Mouse (Mus musculus): ENCODE measurements around the gene Cyp1b1. TPM values are rescaled to one million over a fixed set of nuclear protein-coding genes. Genes with fewer than 3 reads are reported as not detected.

The Cyp1b1 gene
- polyA plus RNA-seq, 1 experiment from 2014 or later = 3.8 TPM

GRCm38 (mm10) chr17:79713643-79714367 is 1.1 kb downstream of the Cyp1b1 start:
- Histone ChIP-seq H3K27ac (no peak overlapping the region), H3K4me2 (peak overlapping the region; percentile 93), H3K9me3 (peaks cover 2% of the 10 kb centered on the region; the same call in 1 of the 2 replicates), H3K36me3 (no peaks in the 10 kb centered on the region), H3K4me1 (replicated peaks) (peaks cover 38% of the 10 kb centered on the region), H3K27me3 (peaks cover 57% of the 10 kb centered on the region), H3K4me3 (replicated peaks) (peak overlapping the region; percentile 46), H3K9ac (replicated peaks) (peak overlapping the region; percentile 50; the same call in 1 of the 2 replicates)
- no peak; the same call in 1 of the 2 replicates for ATAC-seq (ENCODE audit: insufficient number of reproducible peaks, insufficient read depth, low FRiP score, low TSS enrichment, low read depth)
- WGBS = under 1% methylated on average over 63 of the region's 63 CpGs

DNA sequence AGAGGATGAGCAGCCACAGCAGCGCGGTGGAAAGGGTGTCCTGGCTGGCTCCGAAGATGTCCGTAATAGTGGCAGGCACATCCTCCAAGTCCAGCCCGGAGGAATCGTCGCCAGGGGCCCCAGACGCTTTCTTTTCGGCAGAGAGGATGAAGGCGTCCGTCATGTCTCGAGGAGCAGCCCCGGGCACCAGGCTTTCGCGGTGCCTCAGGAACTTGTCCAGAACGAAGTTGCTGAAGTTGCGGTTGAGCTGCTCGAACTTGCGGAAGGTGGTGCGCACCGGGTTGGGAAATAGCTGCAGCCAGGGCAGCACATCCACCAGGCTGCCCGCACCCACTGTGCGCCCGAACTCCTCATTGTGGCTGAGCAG is 1.6 kb downstream of the Cyp1b1 start:
- Histone ChIP-seq H3K27ac (no peak overlapping the region), H3K36me3 (no peaks in the 10 kb centered on the region), H3K9me3 (peaks cover 2% of the 10 kb centered on the region; the same call in 1 of the 2 replicates), H3K4me2 (peak overlapping the region; percentile 93), H3K4me3 (replicated peaks) (peak overlapping the region; percentile 46), H3K9ac (replicated peaks) (no peak overlapping the region), H3K4me1 (replicated peaks) (peaks cover 39% of the 10 kb centered on the region), H3K27me3 (peaks cover 57% of the 10 kb centered on the region)
- ATAC-seq (ENCODE audit: insufficient number of reproducible peaks, insufficient read depth, low FRiP score, low TSS enrichment, low read depth) = no peak
- WGBS = 2% methylated on average over 24 of the region's 24 CpGs

- ATAC-seq (ENCODE audit: insufficient number of reproducible peaks, insufficient read depth, low FRiP score, low TSS enrichment, low read depth) = no peak
- Histone ChIP-seq H3K4me2 (peak overlapping the region; percentile 21), H3K4me1 (replicated peaks) (peaks cover 42% of the 10 kb centered on the region), H3K27me3 (peaks cover 61% of the 10 kb centered on the region), H3K4me3 (replicated peaks) (peak overlapping the region; percentile 13), H3K36me3 (no peaks in the 10 kb centered on the region), H3K27ac (no peak overlapping the region), H3K9me3 (peaks cover 2% of the 10 kb centered on the region; the same call in 1 of the 2 replicates), H3K9ac (replicated peaks) (no peak overlapping the region)
- 1% methylated on average over 9 of the region's 9 CpGs for WGBS
These were observed 2.3 kb downstream of the Cyp1b1 start for GRCm38 (mm10) chr17:79712536-79712935.

- Histone ChIP-seq H3K4me1 (replicated peaks) (peaks cover 42% of the 10 kb centered on the region), H3K27me3 (peaks cover 55% of the 10 kb centered on the region), H3K36me3 (no peaks in the 10 kb centered on the region), H3K4me3 (replicated peaks) (no peak overlapping the region), H3K9ac (replicated peaks) (no peak overlapping the region), H3K4me2 (peak overlapping the region; percentile 21; the same call in 1 of the 2 replicates), H3K27ac (no peak overlapping the region), H3K9me3 (peaks cover 2% of the 10 kb centered on the region; the same call in 1 of the 2 replicates)
- ATAC-seq (ENCODE audit: insufficient number of reproducible peaks, insufficient read depth, low FRiP score, low TSS enrichment, low read depth) = no peak
- WGBS = 16% methylated on average over 6 of the region's 6 CpGs
These were observed 2.9 kb downstream of the Cyp1b1 start for GRCm38 (mm10) chr17:79711944-79712343.

DNA sequence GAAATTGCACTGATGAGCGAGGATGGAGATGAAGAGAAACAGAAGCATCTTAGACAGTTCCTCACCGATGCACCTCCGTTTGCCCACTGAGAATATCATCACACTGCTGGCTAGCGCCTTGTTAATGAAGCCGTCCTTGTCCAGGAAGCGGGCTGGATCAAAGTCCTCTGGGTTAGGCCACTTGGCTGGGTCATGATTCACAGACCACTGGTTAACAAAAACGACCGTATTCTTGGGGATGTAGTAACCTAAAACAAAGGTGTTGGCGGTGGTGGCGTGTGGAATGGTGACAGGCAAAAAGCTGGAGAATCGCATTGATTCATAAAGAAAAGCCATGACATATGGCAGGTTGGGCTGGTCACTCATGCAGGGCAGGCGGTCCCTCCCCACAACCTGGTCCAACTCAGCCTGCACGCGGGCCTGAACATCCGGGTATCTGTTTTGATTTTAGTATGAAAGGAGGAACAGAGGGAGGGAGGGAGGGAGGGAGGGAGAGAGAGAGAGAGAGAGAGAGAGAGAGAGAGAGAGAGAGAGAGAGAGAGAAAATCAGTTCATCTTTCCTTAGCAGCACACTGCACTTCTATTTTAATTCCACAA is 4.5 kb downstream of the Cyp1b1 start:
- no peak overlapping the region for H3K27ac ChIP-seq
- H3K9ac ChIP-seq (replicated peaks) = no peak overlapping the region
- no peaks in the 10 kb centered on the region for H3K36me3 ChIP-seq
- no peak overlapping the region for H3K4me3 ChIP-seq (replicated peaks)
- H3K9me3 ChIP-seq = no peaks in the 10 kb centered on the region
- H3K4me1 ChIP-seq (replicated peaks) = peaks cover 42% of the 10 kb centered on the region
- no peak overlapping the region for H3K4me2 ChIP-seq
- ATAC-seq (ENCODE audit: insufficient number of reproducible peaks, insufficient read depth, low FRiP score, low TSS enrichment, low read depth) = no peak
- peaks cover 60% of the 10 kb centered on the region for H3K27me3 ChIP-seq
- WGBS = 7% methylated on average over 15 of the region's 15 CpGs

GRCm38 (mm10) chr17:79709718-79710117 is 5.1 kb downstream of the Cyp1b1 start:
- H3K36me3 ChIP-seq = no peaks in the 10 kb centered on the region
- WGBS = 30% methylated on average over 1 of the region's 1 CpGs
- no peak for ATAC-seq (ENCODE audit: insufficient number of reproducible peaks, insufficient read depth, low FRiP score, low TSS enrichment, low read depth)
- peaks cover 57% of the 10 kb centered on the region for H3K27me3 ChIP-seq
- H3K9me3 ChIP-seq = no peaks in the 10 kb centered on the region
- H3K9ac ChIP-seq (replicated peaks) = no peak overlapping the region
- peaks cover 38% of the 10 kb centered on the region for H3K4me1 ChIP-seq (replicated peaks)
- no peak overlapping the region for H3K4me3 ChIP-seq (replicated peaks)
- no peak overlapping the region for H3K4me2 ChIP-seq
- no peak overlapping the region for H3K27ac ChIP-seq

- Histone ChIP-seq H3K36me3 (no peaks in the 10 kb centered on the region), H3K9ac (replicated peaks) (no peak overlapping the region), H3K4me1 (replicated peaks) (peaks cover 22% of the 10 kb centered on the region), H3K27me3 (peaks cover 42% of the 10 kb centered on the region), H3K27ac (no peak overlapping the region), H3K9me3 (no peaks in the 10 kb centered on the region), H3K4me2 (no peak overlapping the region), H3K4me3 (replicated peaks) (no peak overlapping the region)
- WGBS = 37% methylated on average over 7 of the region's 7 CpGs
- no peak for ATAC-seq (ENCODE audit: insufficient number of reproducible peaks, insufficient read depth, low FRiP score, low TSS enrichment, low read depth)
These were observed 6.7 kb downstream of the Cyp1b1 start for GRCm38 (mm10) chr17:79708168-79708567.

- Histone ChIP-seq H3K27ac (no peak overlapping the region), H3K4me1 (replicated peaks) (peaks cover 14% of the 10 kb centered on the region; the same call in 1 of the 2 replicates), H3K4me3 (replicated peaks) (no peak overlapping the region), H3K36me3 (no peaks in the 10 kb centered on the region), H3K27me3 (peaks cover 24% of the 10 kb centered on the region), H3K9me3 (no peaks in the 10 kb centered on the region), H3K4me2 (no peak overlapping the region), H3K9ac (replicated peaks) (no peak overlapping the region)
- no peak for ATAC-seq (ENCODE audit: insufficient number of reproducible peaks, insufficient read depth, low FRiP score, low TSS enrichment, low read depth)
- 77% methylated on average over 9 of the region's 9 CpGs for WGBS
These were observed 9.0 kb downstream of the Cyp1b1 start for GRCm38 (mm10) chr17:79705671-79706455.

DNA sequence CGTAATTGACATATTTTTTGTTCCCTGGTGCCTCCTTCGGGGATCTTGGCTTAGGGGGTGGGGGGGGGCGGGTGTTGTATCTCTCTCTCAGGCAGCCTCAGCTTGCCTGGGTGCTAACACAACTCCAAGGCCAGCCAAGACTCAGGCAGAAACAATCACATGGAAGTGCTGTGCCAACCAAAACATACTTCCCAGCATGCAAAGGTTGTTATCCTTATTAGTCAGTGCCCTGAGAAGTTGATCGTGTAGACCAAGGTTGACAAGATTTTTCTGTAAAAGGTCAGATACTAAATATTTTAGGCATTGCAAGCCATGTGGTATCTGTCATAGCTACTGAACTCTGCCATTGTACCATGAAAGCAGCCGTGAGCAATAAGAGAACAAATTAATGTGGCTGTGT is 14.0 kb downstream of the Cyp1b1 start:
- Histone ChIP-seq H3K27ac (no peak overlapping the region), H3K9ac (replicated peaks) (no peak overlapping the region), H3K9me3 (no peaks in the 10 kb centered on the region), H3K4me3 (replicated peaks) (no peak overlapping the region), H3K27me3 (peaks cover 3% of the 10 kb centered on the region; the same call in 1 of the 2 replicates), H3K36me3 (no peaks in the 10 kb centered on the region), H3K4me2 (no peak overlapping the region), H3K4me1 (replicated peaks) (peaks cover 3% of the 10 kb centered on the region; the same call in 1 of the 2 replicates)
- WGBS = 90% methylated on average over 5 of the region's 5 CpGs
- no peak for ATAC-seq (ENCODE audit: insufficient number of reproducible peaks, insufficient read depth, low FRiP score, low TSS enrichment, low read depth)

DNA sequence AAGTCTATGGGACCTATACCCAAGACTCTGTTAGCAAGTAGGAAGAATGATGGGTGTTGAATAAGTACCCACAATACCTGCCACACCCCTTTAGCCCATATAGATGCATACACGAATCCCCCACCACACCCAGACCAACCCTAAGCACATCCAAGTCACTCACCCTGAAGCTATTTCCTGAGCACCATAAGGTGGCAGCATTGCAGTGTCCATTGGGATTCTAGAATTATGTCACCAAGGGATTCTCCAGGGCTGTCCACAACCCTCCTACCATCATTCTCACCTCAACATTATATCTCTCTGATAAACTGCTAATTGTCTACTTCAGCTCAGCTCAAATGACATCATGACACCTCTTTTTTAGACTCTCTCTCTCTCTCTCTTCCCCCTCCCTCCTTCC is 15.7 kb downstream of the Cyp1b1 start:
- no peak overlapping the region for H3K4me2 ChIP-seq
- H3K9me3 ChIP-seq = no peaks in the 10 kb centered on the region
- no peaks in the 10 kb centered on the region for H3K27me3 ChIP-seq
- ATAC-seq (ENCODE audit: insufficient number of reproducible peaks, insufficient read depth, low FRiP score, low TSS enrichment, low read depth) = no peak
- no peaks in the 10 kb centered on the region for H3K36me3 ChIP-seq
- 35% methylated on average over 1 of the region's 1 CpGs for WGBS
- H3K9ac ChIP-seq (replicated peaks) = no peak overlapping the region
- H3K27ac ChIP-seq = no peak overlapping the region
- H3K4me3 ChIP-seq (replicated peaks) = no peak overlapping the region
- H3K4me1 ChIP-seq (replicated peaks) = peaks cover 3% of the 10 kb centered on the region; the same call in 1 of the 2 replicates

- WGBS = 86% methylated on average over 6 of the region's 6 CpGs
- no peaks in the 10 kb centered on the region for H3K36me3 ChIP-seq
- H3K27ac ChIP-seq = no peak overlapping the region
- ATAC-seq (ENCODE audit: insufficient number of reproducible peaks, insufficient read depth, low FRiP score, low TSS enrichment, low read depth) = no peak
- H3K9ac ChIP-seq (replicated peaks) = no peak overlapping the region
- H3K9me3 ChIP-seq = no peaks in the 10 kb centered on the region
- no peak overlapping the region for H3K4me3 ChIP-seq (replicated peaks)
- H3K27me3 ChIP-seq = no peaks in the 10 kb centered on the region
- H3K4me2 ChIP-seq = no peak overlapping the region
- peaks cover 3% of the 10 kb centered on the region; the same call in 1 of the 2 replicates for H3K4me1 ChIP-seq (replicated peaks)
These were observed 19.3 kb downstream of the Cyp1b1 start for GRCm38 (mm10) chr17:79695541-79695940.

Data from limb, embryonic 12.5 days (tissue).